ENCODE assay signal across 15 mouse cellular contexts in the genomic region with DNA sequence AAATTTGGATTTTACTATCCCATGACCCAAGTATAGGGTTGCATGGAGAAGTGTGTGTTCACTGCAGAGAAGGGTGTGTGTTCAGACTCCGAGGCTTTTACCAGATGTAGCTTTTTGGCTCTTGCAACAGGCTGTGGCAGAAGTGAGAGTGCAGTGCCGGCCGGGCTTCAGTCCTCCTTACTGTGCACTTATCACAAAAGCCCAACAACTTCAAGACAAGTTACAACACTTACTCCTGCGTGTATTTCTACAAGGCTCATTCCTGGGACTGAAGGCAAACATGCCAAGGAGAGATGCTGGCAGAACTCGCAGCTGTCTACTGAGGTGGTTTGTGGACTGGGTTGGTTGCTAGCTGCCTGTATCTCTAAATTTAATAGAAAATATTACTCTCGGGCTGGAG.
"Had no signal": no experiment of that assay in that cellular context is flagged by ENCODE, and none has a peak within 500 bp of the region (broad histone marks: within the 10 kb centered on the region; RNA-seq: fewer than 3 reads in every experiment).

No protein-coding gene starts in this region.

- H3K4me1 ChIP-seq: limb, embryonic 12.5 days; liver, embryonic 15.5 days; midbrain, embryonic 13.5 days had no signal

- H3K27me3 ChIP-seq: limb, embryonic 12.5 days; liver, embryonic 15.5 days; midbrain, embryonic 13.5 days had no signal

- H3K4me3 ChIP-seq: limb, embryonic 12.5 days; liver, embryonic 15.5 days; midbrain, embryonic 13.5 days had no signal

- H3K9ac ChIP-seq: limb, embryonic 12.5 days; liver, embryonic 15.5 days; midbrain, embryonic 13.5 days had no signal

- DNase-seq: kidney, adult 11 months; kidney, adult 9 months; kidney, postnatal 36 days; layer of hippocampus, adult 9-11 months; retina, postnatal 1 day; right cerebral cortex, postnatal 4 days; spleen, adult 18-20 months; thymus, adult 2 months; thymus, postnatal 36 days had no signal

- H3K36me3 ChIP-seq: limb, embryonic 12.5 days; liver, embryonic 15.5 days; midbrain, embryonic 13.5 days had no signal

- H3K9me3 ChIP-seq: limb, embryonic 12.5 days; liver, embryonic 15.5 days; midbrain, embryonic 13.5 days had no signal

- H3K4me2 ChIP-seq: limb, embryonic 12.5 days; liver, embryonic 11.5 days; liver, embryonic 15.5 days; midbrain, embryonic 13.5 days had no signal

- ATAC-seq: hindbrain, postnatal 0 days; midbrain, embryonic 13.5 days had no signal

- H3K27ac ChIP-seq: hindbrain, postnatal 0 days; kidney, postnatal 0 days; limb, embryonic 12.5 days; liver, embryonic 15.5 days; midbrain, embryonic 13.5 days had no signal
